Mouse (Mus musculus) MEL (cell line): ENCODE results near the gene Spag7.

ENCODE experiments used
- CHD1 ChIP-seq: IDR thresholded peaks from 2 replicates; pipeline ENCODE4 v1.6.1; 2012; ENCODE audit warnings: low read depth, mild to moderate bottlenecking, inconsistent platforms, low read length, improper control_type of control experiment
- CTCF ChIP-seq, 3 experiments: IDR thresholded peaks in 2 of 3; conservative IDR thresholded peaks in 1 of 3; 2 replicates each; pipeline ENCODE4 v1.5.1; 2011 to 2012; ENCODE audit warnings: low read length in 3 of 3, low read depth in 2 of 3, mild to moderate bottlenecking in 2 of 3, improper control_type of control experiment in 1 of 3, inconsistent platforms in 1 of 3, mixed read lengths in 1 of 3, moderate library complexity in 1 of 3; ENCODE audit not compliant: control insufficient read depth in 1 of 3, insufficient read depth in 1 of 3, poor library complexity in 1 of 3, severe bottlenecking in 1 of 3
- ELF1 ChIP-seq: IDR thresholded peaks from 2 replicates; pipeline ENCODE4 v1.6.1; 2014; ENCODE audit warnings: low read depth, mild to moderate bottlenecking, inconsistent platforms, low read length, improper control_type of control experiment, moderate library complexity
- ETS1 ChIP-seq: IDR thresholded peaks from 2 replicates; pipeline ENCODE4 v1.6.1; 2012; ENCODE audit warnings: low read depth, mild to moderate bottlenecking, inconsistent platforms, low read length, improper control_type of control experiment, moderate library complexity
- GATA1 ChIP-seq: IDR thresholded peaks from 2 replicates; pipeline ENCODE4 v1.6.1; 2011; ENCODE audit warnings: low read depth, low read length, improper control_type of control experiment
- MXI1 ChIP-seq: IDR thresholded peaks from 2 replicates; pipeline ENCODE4 v1.6.1; 2011; ENCODE audit warnings: mild to moderate bottlenecking, low read depth, low read length, improper control_type of control experiment
- NRF1 ChIP-seq: IDR thresholded peaks from 2 replicates; pipeline ENCODE4 v1.6.1; 2014; ENCODE audit warnings: low read depth, mild to moderate bottlenecking, inconsistent platforms, low read length, improper control_type of control experiment, moderate library complexity; ENCODE audit not compliant: poor library complexity, insufficient read depth, severe bottlenecking
- POLR2A ChIP-seq, 2 experiments: IDR thresholded peaks; 2 replicates each; pipeline ENCODE4 v1.6.1; 2011 to 2012; ENCODE audit warnings: low read length in 2 of 2, mild to moderate bottlenecking in 2 of 2, control low read depth in 1 of 2, improper control_type of control experiment in 1 of 2, low read depth in 1 of 2, moderate library complexity in 1 of 2; ENCODE audit not compliant: control insufficient read depth in 1 of 2, insufficient read depth in 1 of 2, poor library complexity in 1 of 2
- POLR2AphosphoS2 ChIP-seq: IDR thresholded peaks from 2 replicates; pipeline ENCODE4 v1.6.1; 2011; ENCODE audit warnings: low read length, improper control_type of control experiment
- SMC3 ChIP-seq: IDR thresholded peaks from 2 replicates; pipeline ENCODE4 v1.6.1; 2011; ENCODE audit warnings: low read depth, low read length, improper control_type of control experiment
- TAL1 ChIP-seq: IDR thresholded peaks from 2 replicates; pipeline ENCODE4 v1.6.1; 2012; ENCODE audit warnings: mild to moderate bottlenecking, inconsistent platforms, low read length, moderate library complexity, mixed read lengths
- TCF12 ChIP-seq: IDR thresholded peaks from 2 replicates; pipeline ENCODE4 v1.6.1; 2014; ENCODE audit warnings: low read depth, mild to moderate bottlenecking, inconsistent platforms, low read length, improper control_type of control experiment, moderate library complexity
- ZC3H11A ChIP-seq: IDR thresholded peaks from 2 replicates; pipeline ENCODE4 v1.6.1; 2012; ENCODE audit warnings: low read depth, mild to moderate bottlenecking, inconsistent platforms, low read length, improper control_type of control experiment
- ZKSCAN1 ChIP-seq: IDR thresholded peaks from 2 replicates; pipeline ENCODE4 v1.6.1; 2012; ENCODE audit warnings: low read depth, mild to moderate bottlenecking, inconsistent platforms, low read length, improper control_type of control experiment, moderate library complexity

DNA sequence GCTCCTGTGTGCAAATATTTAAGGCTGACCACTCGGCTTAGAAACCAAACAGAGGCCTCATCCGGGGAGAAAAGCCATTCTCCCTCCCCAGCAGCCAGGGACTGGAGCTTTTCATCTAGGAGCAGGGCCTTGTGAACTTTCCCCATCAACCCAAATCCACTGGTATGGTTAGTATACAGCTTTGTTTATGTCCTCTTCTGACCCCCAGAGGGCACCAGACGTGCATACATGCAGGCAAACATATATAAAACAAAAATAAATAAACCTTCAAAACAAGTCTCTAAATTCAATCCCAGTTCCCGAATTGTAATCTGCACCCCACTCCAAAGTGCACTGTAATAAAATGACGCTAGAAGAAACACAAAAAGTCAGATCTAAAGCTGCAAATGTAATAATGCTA is 39.7 kb downstream of the Spag7 start:
- TF ChIP-seq CTCF (IDR thresholded peaks at IDR 0.05 in 2 of 3, conservative IDR thresholded peaks at IDR 0.05 in 1 of 3; ENCODE audit: control insufficient read depth in 1 of 3, insufficient read depth in 1 of 3, low read depth in 2 of 3, low read length in 3 of 3, poor library complexity in 1 of 3, severe bottlenecking in 1 of 3) (peak; percentile 48 to 94 (median 51)), POLR2A (IDR thresholded peaks at IDR 0.05; ENCODE audit: control insufficient read depth in 1 of 2, insufficient read depth in 1 of 2, low read depth in 1 of 2, low read length in 2 of 2, poor library complexity in 1 of 2) (no peak), ETS1 (no peak), NRF1 (no peak), TAL1 (no peak), ZKSCAN1 (no peak), ELF1 (no peak), GATA1 (no peak), SMC3 (peak; percentile 99), MXI1 (no peak), TCF12 (no peak), POLR2AphosphoS2 (no peak), CHD1 (no peak), ZC3H11A (peak; percentile 98)
